ENCODE assay signal across 22 mouse cellular contexts in genomic region chr12:26532076-26532475, GRCm38 (mm10).
A peak's percentile ranks its signal among the peaks of the same experiment; 100 is the strongest.
DNase-seq lines count a peak whose midpoint lies in the region; ATAC-seq lines count a peak whose summit lies in the region.
"Had no signal": no experiment of that assay in that cellular context is flagged by ENCODE, and none has a peak within 500 bp of the region (broad histone marks: within the 10 kb centered on the region; RNA-seq: fewer than 3 reads in every experiment).

No protein-coding gene starts in this region.

- H3K27ac ChIP-seq in hindbrain, embryonic 10.5 days, result peak overlapping the region; percentile 89
- no peak overlapping the region for H3K27ac ChIP-seq in hindbrain, embryonic 12.5 days
- H3K27ac ChIP-seq in embryonic facial prominence, embryonic 13.5 days, result peak overlapping the region; percentile 41; the same call in 1 of the 2 replicates
- H3K27ac ChIP-seq: left cerebral cortex, adult 2 months; liver, embryonic 12.5 days; midbrain, embryonic 15.5 days; neural tube, embryonic 12.5 days had no signal

- intact Hi-C loops in gastrocnemius, postnatal 14 days (cut with DNase I; ENCODE audit: low total_unique reads), result loop anchor here (5.0 to 10.0 kb wide), 2 partner anchors 1063 to 1900 kb away; no protein-coding TSS in a partner anchor

- H3K9me3 ChIP-seq in hindbrain, embryonic 10.5 days, result 0 out of 2 replicates have a peak, but pooled peaks cover 3% of the 10 kb centered on the region
- H3K9me3 ChIP-seq in hindbrain, embryonic 12.5 days (replicated peaks), result no peaks in the 10 kb centered on the region
- H3K9me3 ChIP-seq in embryonic facial prominence, embryonic 13.5 days, result no peaks in the 10 kb centered on the region; the same call in 1 of the 2 replicates
- H3K9me3 ChIP-seq: liver, embryonic 12.5 days; midbrain, embryonic 15.5 days; neural tube, embryonic 12.5 days had no signal

- ATAC-seq in hindbrain, embryonic 12.5 days (ENCODE audit: low FRiP score), result no peak
- ATAC-seq in embryonic facial prominence, embryonic 13.5 days (ENCODE audit: insufficient number of reproducible peaks, insufficient read depth, low FRiP score, low TSS enrichment, low read depth), result no peak
- ATAC-seq: liver, embryonic 12.5 days had no signal

- H3K9ac ChIP-seq in hindbrain, embryonic 12.5 days, result no peak overlapping the region
- H3K9ac ChIP-seq in embryonic facial prominence, embryonic 13.5 days, result no peak overlapping the region
- H3K9ac ChIP-seq: liver, embryonic 12.5 days; midbrain, embryonic 15.5 days; neural tube, embryonic 12.5 days had no signal

- no peak for DNase-seq in hindbrain, embryonic 10.5 days (ENCODE audit: low spot score)
- peak; percentile 5 for DNase-seq in right cerebral cortex, adult 18-20 months
- DNase-seq in right cerebral cortex, postnatal 10 days (ENCODE audit: low spot score in 2 of 2), result no peak
- no peak for DNase-seq in adrenal gland, postnatal 25 days
- DNase-seq in gastrocnemius, postnatal 14 days, result no peak
- DNase-seq: adrenal gland, postnatal 36 days; cerebellum, adult 11 months; gastrocnemius, postnatal 10 days; heart, adult 11 months; kidney, adult 8-10 months; kidney, postnatal 10 days; lung, adult 18-20 months; lung, postnatal 4 days; thymus, adult 18-20 months; thymus, postnatal 4 days had no signal

- H3K4me1 ChIP-seq in hindbrain, embryonic 10.5 days (replicated peaks), result peaks cover 30% of the 10 kb centered on the region
- peaks cover 22% of the 10 kb centered on the region for H3K4me1 ChIP-seq in hindbrain, embryonic 12.5 days
- H3K4me1 ChIP-seq in embryonic facial prominence, embryonic 13.5 days, result peaks cover 37% of the 10 kb centered on the region

- H3K27me3 ChIP-seq in hindbrain, embryonic 10.5 days (ENCODE audit: insufficient read depth, poor library complexity, severe bottlenecking), result no peaks in the 10 kb centered on the region
- no peaks in the 10 kb centered on the region; the same call in 1 of the 2 replicates for H3K27me3 ChIP-seq in hindbrain, embryonic 12.5 days
- no peaks in the 10 kb centered on the region for H3K27me3 ChIP-seq in embryonic facial prominence, embryonic 13.5 days
- H3K27me3 ChIP-seq: midbrain, embryonic 15.5 days; neural tube, embryonic 12.5 days had no signal

- H3K4me2 ChIP-seq in hindbrain, embryonic 12.5 days (replicated peaks), result no peak overlapping the region
- no peak overlapping the region for H3K4me2 ChIP-seq in embryonic facial prominence, embryonic 13.5 days
- H3K4me2 ChIP-seq: heart, embryonic 11.5 days; liver, embryonic 12.5 days; midbrain, embryonic 15.5 days; neural tube, embryonic 12.5 days had no signal

- no peak overlapping the region for H3K4me3 ChIP-seq in hindbrain, embryonic 10.5 days
- H3K4me3 ChIP-seq in hindbrain, embryonic 12.5 days, result no peak overlapping the region
- H3K4me3 ChIP-seq in embryonic facial prominence, embryonic 13.5 days, result no peak overlapping the region
- H3K4me3 ChIP-seq: left cerebral cortex, adult 2 months; liver, embryonic 12.5 days; midbrain, embryonic 15.5 days; neural tube, embryonic 12.5 days had no signal

- H3K36me3 ChIP-seq in hindbrain, embryonic 10.5 days, result no peaks in the 10 kb centered on the region
- no peaks in the 10 kb centered on the region for H3K36me3 ChIP-seq in hindbrain, embryonic 12.5 days
- no peaks in the 10 kb centered on the region for H3K36me3 ChIP-seq in embryonic facial prominence, embryonic 13.5 days
- H3K36me3 ChIP-seq: liver, embryonic 12.5 days; midbrain, embryonic 15.5 days; neural tube, embryonic 12.5 days had no signal

- WGBS in hindbrain, embryonic 10.5 days, result 88% methylated on average over 6 of the region's 6 CpGs
- WGBS in hindbrain, embryonic 12.5 days, result 87% methylated on average over 6 of the region's 6 CpGs
- WGBS in embryonic facial prominence, embryonic 13.5 days, result 46% methylated on average over 6 of the region's 6 CpGs
